Mouse (Mus musculus): ENCODE measurements around the gene Gm3667. TPM values are rescaled to one million over a fixed set of nuclear protein-coding genes. Genes with fewer than 3 reads are reported as not detected.

Gm3667 gene
- polyA plus RNA-seq (2014; fragmentation: Illumina TruSeq; extraction: RNeasy Lipid Tissue Mini Kit (QIAGEN cat#74804)), result not detected

GRCm38 (mm10) chr14:6889521-6890012 lies at the start of gene Gm3667:
Gene Gm3667 (minus strand): TSS chr14:6889962.

DNA sequence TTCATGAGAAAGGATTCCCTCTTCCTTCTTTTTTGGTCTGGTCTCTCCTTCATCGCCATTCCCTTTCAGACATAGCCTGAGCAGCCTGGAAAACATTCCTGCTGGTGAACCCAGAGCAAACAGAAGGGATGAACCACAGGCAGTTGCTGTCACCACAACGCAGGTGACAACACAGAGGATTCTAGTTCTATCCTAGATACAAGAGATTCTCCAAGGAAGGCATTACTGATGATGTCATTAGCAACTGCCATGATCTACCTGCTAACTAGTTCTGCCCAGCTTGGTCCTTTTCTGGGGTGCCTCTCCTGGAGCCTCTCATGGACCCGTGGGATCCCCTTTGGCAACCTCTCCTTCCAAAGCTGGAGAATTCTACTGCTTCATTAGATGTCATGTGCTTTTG lies 49.6 kb downstream of the Gm3667 start, which contains the start of gene Gm3642:
Gene Gm3642, minus strand, starts transcription at position 101 of the 400 bp plus-strand sequence.

Other genes starting within 250 kb of the Gm3667 start
- gene Gm10251, start 205.8 kb downstream of the Gm3667 start, polyA plus RNA-seq (2014; fragmentation: Illumina TruSeq; extraction: RNeasy Lipid Tissue Mini Kit (QIAGEN cat#74804)), result not detected
- gene Gm8050, start 169.7 kb downstream of the Gm3667 start, polyA plus RNA-seq (2014; fragmentation: Illumina TruSeq; extraction: RNeasy Lipid Tissue Mini Kit (QIAGEN cat#74804)), result not detected
- 4.5 TPM for gene Gm3636, start 147.6 kb downstream of the Gm3667 start, polyA plus RNA-seq (2014; fragmentation: Illumina TruSeq; extraction: RNeasy Lipid Tissue Mini Kit (QIAGEN cat#74804))
- not detected for gene Gm8362, start 115.6 kb downstream of the Gm3667 start, polyA plus RNA-seq (2014; fragmentation: Illumina TruSeq; extraction: RNeasy Lipid Tissue Mini Kit (QIAGEN cat#74804))
- gene Gm3642, start 49.7 kb downstream of the Gm3667 start, polyA plus RNA-seq (2014; fragmentation: Illumina TruSeq; extraction: RNeasy Lipid Tissue Mini Kit (QIAGEN cat#74804)), result not detected
- gene Gm6356, start 83.9 kb upstream of the Gm3667 start, polyA plus RNA-seq (2014; fragmentation: Illumina TruSeq; extraction: RNeasy Lipid Tissue Mini Kit (QIAGEN cat#74804)), result not detected
- not detected for gene Gm10406, start 137.5 kb upstream of the Gm3667 start, polyA plus RNA-seq (2014; fragmentation: Illumina TruSeq; extraction: RNeasy Lipid Tissue Mini Kit (QIAGEN cat#74804))
- not detected for gene Gm3685, start 155.0 kb upstream of the Gm3667 start, polyA plus RNA-seq (2014; fragmentation: Illumina TruSeq; extraction: RNeasy Lipid Tissue Mini Kit (QIAGEN cat#74804))
- gene Gm3696, start 210.7 kb upstream of the Gm3667 start, polyA plus RNA-seq (2014; fragmentation: Illumina TruSeq; extraction: RNeasy Lipid Tissue Mini Kit (QIAGEN cat#74804)), result not detected
- gene Gm6676, start 235.4 kb upstream of the Gm3667 start, polyA plus RNA-seq (2014; fragmentation: Illumina TruSeq; extraction: RNeasy Lipid Tissue Mini Kit (QIAGEN cat#74804)), result not detected

All from ovary, adult 10 weeks (tissue).